Mouse (Mus musculus): Measurements from ENCODE around the gene Pnliprp1.

Gene Pnliprp1

DNA sequence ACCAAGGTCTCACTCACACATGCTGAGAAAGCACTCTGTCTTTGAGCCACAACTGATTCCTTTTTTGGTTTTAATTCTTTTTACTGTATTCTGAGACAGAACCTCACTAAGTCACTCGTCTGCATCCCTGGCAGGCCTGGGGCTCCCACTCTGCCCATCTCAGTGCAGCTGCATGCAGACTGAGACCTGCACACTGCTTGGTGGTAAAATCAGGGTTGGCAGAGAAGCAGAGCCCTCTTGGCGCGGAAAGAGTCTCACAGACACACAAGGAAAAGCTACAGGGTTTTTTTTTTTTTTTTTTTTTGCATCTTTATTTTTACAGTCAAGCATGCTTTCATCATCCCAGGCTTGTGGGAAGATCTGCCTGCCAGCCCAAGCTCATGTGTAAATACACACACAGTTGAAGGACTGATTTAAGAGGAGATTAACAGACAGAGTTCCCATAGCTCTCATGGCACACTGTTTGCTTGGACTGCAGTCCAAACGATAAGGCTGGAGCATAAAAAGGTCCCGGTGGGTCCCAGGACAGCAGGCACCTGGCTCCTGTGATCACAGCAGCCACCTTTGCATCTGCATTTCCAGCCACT lies at the start of gene Pnliprp1:
TSS of gene Pnliprp1 (plus strand) at position 443 of the 587 bp plus-strand sequence.
- DNase-seq (ENCODE audit: low read depth, low spot score): peak; percentile 34

DNA sequence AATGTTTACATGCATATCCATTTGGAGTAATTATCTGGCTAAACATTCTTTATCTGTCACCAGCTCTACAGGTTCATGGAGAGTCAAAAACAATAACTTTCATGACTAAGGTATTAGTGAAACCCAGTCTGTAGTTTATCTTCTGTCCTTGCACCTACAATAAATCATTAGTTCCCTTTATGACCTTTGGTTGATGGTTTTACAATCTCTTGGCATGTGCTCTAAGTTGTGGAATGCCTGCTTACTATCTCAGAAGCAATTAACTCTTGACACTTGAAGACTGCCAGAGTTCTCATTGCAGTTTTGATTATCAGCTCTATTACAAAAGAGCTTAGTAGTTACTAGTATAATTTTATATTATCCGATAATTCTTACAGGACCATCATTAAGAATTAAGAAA lies 39.8 kb upstream of the Pnliprp1 start:
- DNase-seq (ENCODE audit: low read depth, low spot score): no peak

GRCm38 (mm10) chr19:58695314-58695713 lies 33.4 kb upstream of the Pnliprp1 start:
- DNase-seq (ENCODE audit: low read depth, low spot score): no peak

DNA sequence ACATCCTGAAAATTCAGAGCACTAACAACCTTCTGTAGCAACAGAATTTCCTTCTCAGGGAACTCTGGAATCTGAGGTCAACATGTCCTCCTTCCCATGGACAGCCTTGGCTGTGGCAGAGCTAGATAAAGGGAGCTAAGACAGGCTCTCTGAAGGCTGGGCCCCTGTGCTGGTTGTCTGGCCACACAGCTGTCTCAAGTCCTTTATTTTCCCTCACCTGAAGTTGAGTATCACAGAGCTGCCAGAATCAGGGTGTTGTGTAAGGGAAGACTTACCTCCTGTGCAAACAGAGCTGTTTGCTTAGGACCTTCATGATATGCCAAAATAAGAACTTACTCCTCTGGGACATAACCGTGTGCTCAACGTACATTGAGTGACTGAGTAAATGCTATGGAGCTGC lies 32.5 kb upstream of the Pnliprp1 start:
- DNase-seq (ENCODE audit: low read depth, low spot score): no peak

- DNase-seq (ENCODE audit: low read depth, low spot score): no peak
Observed at GRCm38 (mm10) chr19:58704556-58704955, 24.1 kb upstream of the Pnliprp1 start.

GRCm38 (mm10) chr19:58708611-58709010 lies 20.1 kb upstream of the Pnliprp1 start:
- no peak for DNase-seq (ENCODE audit: low read depth, low spot score)

- no peak for DNase-seq (ENCODE audit: low read depth, low spot score)
Observed at GRCm38 (mm10) chr19:58717925-58718324, 10.8 kb upstream of the Pnliprp1 start.

GRCm38 (mm10) chr19:58720439-58720838 lies 8.2 kb upstream of the Pnliprp1 start:
- no peak for DNase-seq (ENCODE audit: low read depth, low spot score)

GRCm38 (mm10) chr19:58726551-58726950 lies 2.1 kb upstream of the Pnliprp1 start:
- no peak for DNase-seq (ENCODE audit: low read depth, low spot score)

DNA sequence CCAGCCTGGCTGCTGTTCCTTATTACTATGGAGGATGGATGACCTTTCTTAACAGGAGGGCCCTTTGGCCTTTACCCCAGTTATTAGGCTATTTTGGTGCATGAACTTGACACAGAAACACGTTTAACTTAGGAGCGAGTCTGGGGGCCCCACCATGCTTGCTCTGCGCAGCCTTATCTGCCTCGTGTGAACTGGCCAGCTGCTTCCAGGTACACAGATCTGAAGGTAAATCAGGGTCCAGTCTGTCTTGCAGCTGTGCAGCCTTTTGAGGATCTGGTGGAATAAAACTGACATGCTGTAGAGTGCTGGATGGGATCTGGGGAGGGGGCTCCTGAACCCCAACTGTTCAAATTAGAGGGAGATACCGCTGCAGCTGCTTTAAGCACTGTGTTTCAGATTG lies 931 bp upstream of the Pnliprp1 start:
- no peak for DNase-seq (ENCODE audit: low read depth, low spot score)

DNA sequence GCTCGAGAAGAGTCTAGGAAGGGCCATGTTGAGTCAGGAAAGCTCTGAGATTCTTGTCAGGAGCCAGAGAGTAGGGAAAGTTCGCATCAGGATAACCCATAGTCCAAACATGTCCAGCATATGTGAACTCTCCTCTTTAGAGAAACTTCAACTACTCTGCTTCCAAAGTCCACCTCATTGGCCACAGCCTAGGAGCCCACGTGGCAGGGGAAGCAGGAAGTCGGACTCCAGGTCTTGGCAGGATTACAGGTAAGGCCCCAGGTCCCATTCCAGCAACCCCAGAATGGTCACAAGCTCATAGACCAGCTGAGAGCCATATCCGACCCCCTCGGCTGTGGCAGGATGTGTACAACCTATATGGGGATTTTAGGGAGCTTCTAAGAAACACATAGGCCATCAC lies 4.5 kb downstream of the Pnliprp1 start:
- no peak for DNase-seq (ENCODE audit: low read depth, low spot score)

GRCm38 (mm10) chr19:58738111-58738510 lies 9.4 kb downstream of the Pnliprp1 start:
- DNase-seq (ENCODE audit: low read depth, low spot score): no peak

DNA sequence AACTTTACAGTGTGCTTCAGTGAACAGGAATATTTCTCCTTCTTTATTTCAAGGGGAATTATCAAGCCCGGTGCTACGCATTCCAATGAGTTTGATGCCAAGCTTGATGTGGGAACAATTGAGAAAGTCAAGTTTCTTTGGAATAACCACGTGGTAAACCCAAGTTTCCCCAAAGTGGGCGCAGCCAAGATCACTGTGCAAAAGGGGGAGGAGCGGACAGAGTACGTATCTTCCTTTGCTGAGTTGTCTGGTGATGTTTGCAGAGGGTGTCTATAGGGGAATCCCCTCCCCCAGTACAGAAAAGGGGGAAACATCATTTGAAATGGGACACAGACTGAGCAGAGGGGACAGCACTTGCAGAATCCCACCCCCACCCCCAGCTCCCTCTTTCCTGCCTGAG lies 12.3 kb downstream of the Pnliprp1 start:
- DNase-seq (ENCODE audit: low read depth, low spot score): no peak

GRCm38 (mm10) chr19:58742711-58743110 lies 14.0 kb downstream of the Pnliprp1 start:
- no peak for DNase-seq (ENCODE audit: low read depth, low spot score)

DNA sequence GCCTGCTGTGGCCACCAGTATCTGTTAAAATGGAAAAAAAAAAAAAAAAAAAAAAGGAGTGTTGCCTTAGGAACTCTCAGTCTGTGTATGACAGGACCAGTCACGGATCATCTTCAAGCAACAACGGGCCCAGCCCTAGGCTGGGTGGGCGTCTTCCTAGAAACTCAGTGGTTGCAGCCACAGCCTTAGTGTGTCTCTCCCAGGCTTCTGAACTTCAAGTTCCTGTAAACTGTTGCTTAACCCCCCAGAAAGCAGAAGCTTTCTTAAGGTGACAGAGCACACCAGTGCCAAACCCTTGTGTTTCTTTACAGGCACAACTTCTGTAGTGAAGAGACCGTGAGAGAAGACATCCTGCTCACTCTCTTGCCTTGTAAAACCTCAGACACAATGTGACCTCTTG lies 15.0 kb downstream of the Pnliprp1 start:
- no peak for DNase-seq (ENCODE audit: low read depth, low spot score)

- no peak for DNase-seq (ENCODE audit: low read depth, low spot score)
Observed at GRCm38 (mm10) chr19:58747498-58748000, 18.9 kb downstream of the Pnliprp1 start.

- no peak for DNase-seq (ENCODE audit: low read depth, low spot score)
Observed at GRCm38 (mm10) chr19:58750822-58751221, 22.1 kb downstream of the Pnliprp1 start.

DNA sequence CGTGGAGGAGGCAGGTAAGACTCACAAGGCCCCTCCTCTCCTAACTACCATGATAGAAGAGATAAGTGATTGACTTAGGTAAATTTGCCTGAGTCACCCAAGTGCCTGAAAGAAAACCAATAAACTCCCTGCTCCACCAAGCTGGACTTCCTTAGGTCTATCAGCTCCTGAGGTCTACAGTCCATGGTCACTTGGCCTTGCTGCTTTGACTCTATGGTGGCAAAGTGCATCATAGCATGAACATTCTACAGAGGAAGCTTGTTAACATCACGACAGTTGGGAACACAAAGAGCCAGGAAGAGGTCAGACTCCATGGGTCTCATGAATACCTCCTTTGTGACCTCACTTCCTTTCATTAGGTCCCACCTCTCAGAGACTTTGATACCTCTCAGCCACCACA lies 22.8 kb downstream of the Pnliprp1 start:
- no peak for DNase-seq (ENCODE audit: low read depth, low spot score)

DNA sequence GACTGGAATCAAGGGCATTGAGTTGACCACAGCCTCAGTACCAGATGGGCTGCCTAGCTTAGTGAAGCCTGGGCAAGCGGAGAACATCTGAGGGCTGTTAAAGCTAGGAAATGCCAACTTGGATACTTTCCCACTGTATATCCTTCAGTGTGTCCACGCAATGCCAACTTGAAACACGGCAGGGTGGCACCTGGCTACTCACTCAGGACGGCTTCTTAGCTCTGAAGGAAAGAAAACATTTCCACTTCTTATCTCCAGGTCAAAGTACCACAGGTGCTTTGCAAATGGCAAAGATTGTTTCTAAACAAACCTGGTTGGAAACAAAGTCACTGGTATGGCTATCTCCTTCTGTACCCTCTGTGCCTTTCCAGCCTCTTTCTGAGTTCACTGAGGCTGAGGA lies 30.2 kb downstream of the Pnliprp1 start:
- no peak for DNase-seq (ENCODE audit: low read depth, low spot score)

DNA sequence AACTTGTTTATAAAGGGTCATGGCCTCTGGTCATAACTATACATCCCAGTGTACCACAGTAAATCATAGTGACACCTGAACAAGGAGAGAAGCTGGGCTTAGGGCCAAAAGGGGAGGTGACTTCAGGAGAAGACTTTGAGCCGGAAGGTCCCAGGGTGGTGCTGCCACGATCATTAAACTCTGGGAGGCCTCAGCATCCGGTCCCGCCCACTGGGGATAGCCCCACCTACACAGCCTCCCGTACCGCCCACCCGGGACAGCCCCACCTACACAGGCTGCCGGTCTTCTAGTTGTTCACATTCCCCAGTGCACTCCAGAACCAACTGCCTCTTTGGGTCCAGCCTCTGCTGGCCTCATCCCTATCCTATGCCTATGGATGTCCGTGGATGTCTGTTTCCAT lies 30.7 kb downstream of the Pnliprp1 start, which contains the start of gene Pnliprp2:
TSS of gene Pnliprp2 (plus strand) at position 297 of the 400 bp plus-strand sequence.
- no peak for DNase-seq (ENCODE audit: low read depth, low spot score)

DNA sequence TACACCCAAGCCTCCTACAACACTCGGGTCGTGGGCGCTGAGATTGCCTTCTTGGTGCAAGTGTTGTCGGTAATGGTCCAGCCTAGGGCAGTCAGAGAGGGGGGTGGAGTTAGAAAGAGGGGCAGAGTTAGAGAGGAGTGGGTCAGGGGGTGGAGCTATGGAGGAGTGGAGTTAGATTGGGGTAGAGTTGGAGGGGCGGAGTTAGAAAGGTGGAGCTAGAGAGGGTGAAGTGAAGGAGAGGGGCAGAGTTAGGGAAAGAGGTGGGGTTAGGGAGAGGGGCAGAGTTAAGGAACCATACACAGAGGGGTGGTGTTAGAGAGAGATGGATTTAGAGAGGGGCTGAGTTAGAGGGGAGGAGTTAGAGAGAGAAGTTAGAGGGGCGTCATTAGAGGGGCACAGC lies 33.6 kb downstream of the Pnliprp1 start:
- no peak for DNase-seq (ENCODE audit: low read depth, low spot score)

- DNase-seq (ENCODE audit: low read depth, low spot score): no peak
Observed at GRCm38 (mm10) chr19:58762848-58763541, 34.3 kb downstream of the Pnliprp1 start.

DNA sequence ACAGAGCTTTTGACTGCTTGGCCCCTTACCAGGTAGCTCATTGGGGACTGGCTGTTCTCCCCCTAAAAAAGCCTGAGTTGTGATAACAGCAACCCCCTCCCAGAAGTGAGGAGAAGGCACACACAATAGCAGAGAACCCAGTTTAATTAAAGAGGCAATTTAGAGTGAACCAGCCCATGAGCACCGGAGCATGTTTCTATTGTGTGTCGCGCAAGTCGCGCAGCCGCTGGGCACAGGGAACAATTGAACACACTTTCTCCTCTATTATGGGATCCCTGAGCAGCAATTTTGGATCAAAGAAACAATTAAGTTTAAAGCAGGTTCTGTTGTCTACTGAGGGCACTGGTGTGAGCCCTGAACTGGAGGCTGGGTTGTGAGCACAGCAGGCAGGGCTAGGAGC lies 38.6 kb downstream of the Pnliprp1 start:
- DNase-seq (ENCODE audit: low read depth, low spot score): no peak
